Mouse (Mus musculus) limb, embryonic 11.5 days (tissue): ENCODE results near the gene Erp29. TPM values are rescaled to one million over a fixed set of nuclear protein-coding genes. Genes with fewer than 3 reads are reported as not detected.
"Not testable (repeated sequence)": the region's sequence is repeated elsewhere in the genome, so short reads cannot be mapped to it uniquely, and the experiment has no call there.

ENCODE experiments used
- ATAC-seq: fragments of 200-750 bp; cut with Nextera tagmentation; 2 replicates; pipeline ENCODE4 v1.8.0; 2017; ENCODE audit warnings: low read depth; ENCODE audit not compliant: insufficient number of reproducible peaks, low FRiP score, low TSS enrichment
- DNase-seq: peaks from one replicate; pipeline ENCODE4 v3.0.0-alpha.2; 2015; ENCODE audit warnings: low spot score
- H3K27ac ChIP-seq: fragments of 300-500 bp; sonication (generic); replicated peaks from 2 replicates; pipeline ENCODE4 v1.5.1; 2014; ENCODE audit warnings: low read depth, mild to moderate bottlenecking, low read length
- H3K27me3 ChIP-seq: fragments of 300-500 bp; sonication (generic); 2 replicates; pipeline ENCODE4 v1.6.1; 2014; ENCODE audit warnings: mild to moderate bottlenecking, low read length, mixed read lengths; ENCODE audit not compliant: control insufficient read depth, insufficient read depth
- H3K36me3 ChIP-seq: fragments of 300-500 bp; sonication (generic); 2 replicates; pipeline ENCODE4 v1.6.1; 2014; ENCODE audit warnings: mild to moderate bottlenecking, low read length, moderate library complexity, mixed read lengths; ENCODE audit not compliant: control insufficient read depth, insufficient read depth
- H3K4me1 ChIP-seq: fragments of 300-500 bp; sonication (generic); 2 replicates; pipeline ENCODE4 v1.6.1; 2014; ENCODE audit warnings: low read length, mixed read lengths; ENCODE audit not compliant: control insufficient read depth, insufficient read depth
- H3K4me2 ChIP-seq: fragments of 300-500 bp; sonication (generic); 2 replicates; pipeline ENCODE4 v1.6.1; 2014; ENCODE audit warnings: low read depth, mild to moderate bottlenecking, moderate library complexity; ENCODE audit not compliant: severe bottlenecking
- H3K4me3 ChIP-seq: fragments of 300-500 bp; sonication (generic); 2 replicates; pipeline ENCODE4 v1.5.1; 2014; ENCODE audit warnings: low read depth, low read length
- H3K9ac ChIP-seq: fragments of 300-500 bp; sonication (generic); 2 replicates; pipeline ENCODE4 v1.6.1; 2014; ENCODE audit warnings: mild to moderate bottlenecking, low read length
- H3K9me3 ChIP-seq: fragments of 300-500 bp; sonication (generic); 2 replicates; pipeline ENCODE4 v1.6.1; 2016; ENCODE audit warnings: low read length; ENCODE audit not compliant: control insufficient read depth
- WGBS: fragments of 180-500 bp; shearing (Covaris S2); extraction: QIAGEN DNeasy Blood & Tissue Kit; methylation state at CpG from one replicate; pipeline ENCODE4 v1.1.7; 2014; 5-methylcytosine and 5-hydroxymethylcytosine counted together
- polyA plus RNA-seq: library from polyadenylated mRNA; unstranded; fragments of >200 nt; fragmentation: Nextera tagmentation; extraction: Ambion mirVana; gene quantifications from 2 replicates; pipeline ENCODE4 v1.2.1, GENCODE M21; 2014

The Erp29 gene
- 95.4 and 100 TPM in 2 replicates for polyA plus RNA-seq

DNA sequence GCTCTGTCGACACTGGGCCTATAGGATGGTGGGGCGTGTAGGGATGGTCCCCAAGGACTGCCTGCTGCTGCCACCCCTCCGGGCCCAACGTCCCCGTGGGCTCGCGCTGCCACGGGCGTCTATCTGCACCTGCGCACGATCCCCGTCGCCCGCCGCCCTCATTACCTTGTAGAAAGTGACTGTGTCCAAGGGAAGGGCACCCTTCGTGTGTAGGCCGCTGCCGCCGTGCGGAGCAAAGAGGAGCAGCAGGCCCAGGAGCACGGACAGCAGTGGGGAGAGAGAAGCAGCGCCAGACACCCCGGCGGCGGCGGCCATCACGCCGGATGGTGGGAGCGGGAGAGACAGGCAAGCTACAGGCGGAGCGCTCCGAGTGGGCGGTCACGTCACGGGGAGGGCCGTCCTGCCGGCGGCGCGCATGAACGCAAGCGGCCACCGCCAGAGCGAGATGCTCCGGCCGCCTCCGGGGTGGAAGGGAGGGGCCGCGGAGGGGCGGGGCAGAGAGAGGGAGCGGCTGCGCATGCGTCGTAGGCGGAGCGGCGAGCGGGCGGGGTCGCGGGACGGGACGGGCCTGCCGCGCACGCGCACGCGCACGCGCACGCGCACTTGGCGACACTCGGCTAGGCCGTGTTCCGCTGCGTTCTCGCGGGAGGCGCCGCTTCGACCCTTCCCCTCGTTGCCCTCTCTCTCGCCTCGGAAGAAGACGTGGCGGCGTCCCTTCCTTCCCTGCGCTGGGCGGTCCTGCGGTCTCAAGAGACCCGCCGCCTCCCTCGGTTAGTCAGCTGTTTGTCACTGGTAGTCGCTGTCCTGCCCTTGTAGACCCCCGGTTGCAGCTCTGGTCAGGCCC is at the start of gene Erp29:
Gene Erp29, minus strand, starts transcription at position 481 of the 844 bp plus-strand sequence.
- DNase-seq (peak; percentile 99), ATAC-seq (peak; percentile 84)
- Histone ChIP-seq H3K4me2 (peak within 1 kb of the TSS; percentile 86), H3K9me3 (no peaks in the 10 kb centered on the region), H3K4me3 (peak within 1 kb of the TSS; percentile 88), H3K27me3 (no peaks in the 10 kb centered on the region), H3K4me1 (peaks cover 5% of the 10 kb centered on the region; the same call in 1 of the 2 replicates), H3K27ac (peak within 1 kb of the TSS; percentile 68), H3K9ac (peak within 1 kb of the TSS; percentile 80), H3K36me3 (peaks cover 11% of the 10 kb centered on the region)
- WGBS = under 1% methylated on average over 89 of the region's 97 CpGs

- not testable (repeated sequence) for ATAC-seq, H3K9ac ChIP-seq, H3K27ac ChIP-seq, H3K9me3 ChIP-seq, H3K36me3 ChIP-seq, DNase-seq, H3K27me3 ChIP-seq, H3K4me2 ChIP-seq, H3K4me1 ChIP-seq, H3K4me3 ChIP-seq
- WGBS = 76% methylated on average over 10 of the region's 17 CpGs
Observed at GRCm38 (mm10) chr5:121501424-121501996, 49.2 kb upstream of the Erp29 start.

- ATAC-seq (no peak), DNase-seq (no peak)
- no peak overlapping the region for H3K4me2 ChIP-seq
- H3K27me3 ChIP-seq = no peaks in the 10 kb centered on the region
- H3K27ac ChIP-seq = no peak overlapping the region
- WGBS = 72% methylated on average over 7 of the region's 7 CpGs
- H3K36me3 ChIP-seq = no peaks in the 10 kb centered on the region
- H3K4me1 ChIP-seq = no peaks in the 10 kb centered on the region
- H3K9me3 ChIP-seq = no peaks in the 10 kb centered on the region; the same call in 1 of the 2 replicates
- H3K9ac ChIP-seq = no peak overlapping the region
- no peak overlapping the region for H3K4me3 ChIP-seq
Observed at GRCm38 (mm10) chr5:121500719-121501118, 48.4 kb upstream of the Erp29 start.

DNA sequence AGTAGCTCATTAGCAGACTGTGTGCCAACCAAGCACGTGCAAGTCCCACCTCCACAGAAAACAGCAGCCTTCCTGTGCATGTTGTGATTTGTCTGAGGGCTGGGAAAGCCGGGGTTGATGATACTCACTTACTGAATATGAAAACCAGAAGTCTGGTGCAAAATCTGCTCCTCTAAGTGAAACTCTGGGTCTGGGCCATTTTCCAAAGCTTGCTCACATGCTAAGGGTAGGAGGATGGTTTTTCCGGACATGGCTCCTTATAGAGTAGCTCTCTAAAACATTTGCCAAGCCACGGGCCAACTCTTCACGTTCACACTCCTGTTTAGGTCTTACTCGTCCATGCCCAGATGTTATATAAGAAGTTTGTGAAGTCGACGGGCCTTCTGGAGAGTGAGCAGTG is 41.0 kb upstream of the Erp29 start:
- no peaks in the 10 kb centered on the region for H3K27me3 ChIP-seq
- H3K4me2 ChIP-seq = no peak overlapping the region
- H3K36me3 ChIP-seq = no peaks in the 10 kb centered on the region
- DNase-seq = no peak
- H3K9ac ChIP-seq = no peak overlapping the region
- WGBS = 69% methylated on average over 8 of the region's 8 CpGs
- H3K27ac ChIP-seq = no peak overlapping the region
- ATAC-seq = no peak
- H3K4me1 ChIP-seq = no peaks in the 10 kb centered on the region
- no peak overlapping the region for H3K4me3 ChIP-seq
- H3K9me3 ChIP-seq = no peaks in the 10 kb centered on the region; the same call in 1 of the 2 replicates

GRCm38 (mm10) chr5:121484801-121485200 is 32.5 kb upstream of the Erp29 start:
- Histone ChIP-seq H3K27ac (no peak overlapping the region), H3K4me2 (no peak overlapping the region), H3K36me3 (no peaks in the 10 kb centered on the region), H3K27me3 (no peaks in the 10 kb centered on the region), H3K9ac (no peak overlapping the region), H3K9me3 (no peaks in the 10 kb centered on the region), H3K4me3 (no peak overlapping the region), H3K4me1 (no peaks in the 10 kb centered on the region)
- no peak for DNase-seq
- no peak for ATAC-seq
- WGBS = 82% methylated on average over 5 of the region's 5 CpGs

DNA sequence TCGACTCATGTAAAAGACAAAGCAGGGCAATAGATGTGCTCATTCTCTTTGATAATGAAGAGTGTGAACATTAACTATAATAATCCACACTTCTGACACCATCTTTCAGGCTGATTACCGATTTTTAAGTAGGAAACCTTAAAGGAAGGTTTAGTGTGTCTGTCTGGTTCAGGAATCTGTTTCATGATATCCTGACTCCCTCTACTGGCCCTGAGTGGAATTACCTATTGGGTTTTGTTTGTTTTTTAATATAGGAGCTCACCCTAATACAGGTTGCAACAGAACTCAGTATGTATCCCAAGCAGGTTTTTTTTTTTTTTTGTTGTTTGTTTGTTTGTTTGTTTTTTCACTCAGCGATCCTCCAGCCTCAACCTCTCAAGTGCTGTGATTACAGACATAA is 25.4 kb upstream of the Erp29 start:
- Histone ChIP-seq H3K36me3 (no peaks in the 10 kb centered on the region), H3K4me2 (no peak overlapping the region), H3K4me1 (no peaks in the 10 kb centered on the region), H3K27ac (no peak overlapping the region), H3K9me3 (no peaks in the 10 kb centered on the region), H3K9ac (no peak overlapping the region), H3K4me3 (no peak overlapping the region), H3K27me3 (no peaks in the 10 kb centered on the region)
- DNase-seq (peak; percentile 34), ATAC-seq (no peak)
- 43% methylated on average over 3 of the region's 3 CpGs for WGBS

DNA sequence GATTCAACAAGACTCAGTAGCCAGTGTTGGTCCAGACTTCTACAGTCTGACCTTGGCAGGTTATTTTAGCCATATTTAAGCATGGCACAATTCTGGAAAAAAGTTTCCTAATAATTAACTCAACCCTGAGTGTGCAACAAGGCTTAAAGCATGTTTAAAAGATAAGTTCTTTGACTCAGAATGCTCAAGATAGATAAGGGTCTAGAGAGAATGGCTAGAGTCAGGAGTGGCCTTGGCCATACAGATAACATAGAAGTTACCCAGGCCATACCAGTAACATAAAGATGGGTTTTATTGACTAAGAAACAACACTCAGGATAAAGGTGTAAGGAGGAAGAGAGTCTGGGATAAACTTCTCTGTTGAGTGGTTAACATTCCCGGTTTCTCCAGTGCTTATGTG is 23.7 kb upstream of the Erp29 start:
- H3K27ac ChIP-seq = no peak overlapping the region
- H3K9me3 ChIP-seq = no peaks in the 10 kb centered on the region
- H3K4me3 ChIP-seq = no peak overlapping the region
- WGBS = 89% methylated on average over 1 of the region's 1 CpGs
- no peaks in the 10 kb centered on the region for H3K36me3 ChIP-seq
- no peaks in the 10 kb centered on the region for H3K27me3 ChIP-seq
- no peak overlapping the region for H3K4me2 ChIP-seq
- no peak overlapping the region for H3K9ac ChIP-seq
- H3K4me1 ChIP-seq = no peaks in the 10 kb centered on the region
- no peak for DNase-seq
- ATAC-seq = no peak

- no peak overlapping the region for H3K27ac ChIP-seq
- 85% methylated on average over 7 of the region's 7 CpGs for WGBS
- DNase-seq (no peak), ATAC-seq (no peak)
- no peaks in the 10 kb centered on the region for H3K4me1 ChIP-seq
- H3K27me3 ChIP-seq = no peaks in the 10 kb centered on the region
- no peaks in the 10 kb centered on the region for H3K9me3 ChIP-seq
- H3K9ac ChIP-seq = no peak overlapping the region
- H3K4me2 ChIP-seq = no peak overlapping the region
- H3K36me3 ChIP-seq = no peaks in the 10 kb centered on the region
- no peak overlapping the region for H3K4me3 ChIP-seq
Observed at GRCm38 (mm10) chr5:121474610-121475009, 22.3 kb upstream of the Erp29 start.
